Mouse (Mus musculus) lung, embryonic 15.5 days (tissue): ENCODE results near the gene Psmb8. TPM values are rescaled to one million over a fixed set of nuclear protein-coding genes. Genes with fewer than 3 reads are reported as not detected.
A peak's percentile ranks its signal among the peaks of the same experiment; 100 is the strongest.

ENCODE experiments used
- ATAC-seq: fragments of 200-750 bp; cut with Nextera tagmentation; 2 replicates; pipeline ENCODE4 v1.8.0; 2017; ENCODE audit warnings: moderate number of reproducible peaks, borderline replicate concordance; ENCODE audit not compliant: low FRiP score, low TSS enrichment; ENCODE audit errors: extremely low read depth
- H3K27ac ChIP-seq: fragments of 300-500 bp; sonication (generic); 2 replicates; pipeline ENCODE4 v1.5.1; 2015; ENCODE audit warnings: moderate library complexity, mild to moderate bottlenecking, inconsistent platforms
- H3K27me3 ChIP-seq: fragments of 300-500 bp; sonication (generic); 2 replicates; pipeline ENCODE4 v1.6.1; 2015; ENCODE audit warnings: inconsistent platforms
- H3K36me3 ChIP-seq: fragments of 300-500 bp; sonication (generic); 2 replicates; pipeline ENCODE4 v1.6.1; 2015; ENCODE audit warnings: inconsistent platforms
- H3K4me1 ChIP-seq: fragments of 300-500 bp; sonication (generic); 2 replicates; pipeline ENCODE4 v1.6.1; 2015; ENCODE audit warnings: inconsistent platforms
- H3K4me2 ChIP-seq: fragments of 300-500 bp; sonication (generic); 2 replicates; pipeline ENCODE4 v1.6.1; 2015; ENCODE audit warnings: inconsistent platforms, mild to moderate bottlenecking, moderate library complexity
- H3K4me3 ChIP-seq: fragments of 300-500 bp; sonication (generic); 2 replicates; pipeline ENCODE4 v1.5.1; 2015; ENCODE audit warnings: mild to moderate bottlenecking, inconsistent platforms
- H3K9ac ChIP-seq: fragments of 300-500 bp; sonication (generic); 2 replicates; pipeline ENCODE4 v1.6.1; 2015; ENCODE audit warnings: inconsistent platforms
- H3K9me3 ChIP-seq: fragments of 300-500 bp; sonication (generic); 2 replicates; pipeline ENCODE4 v1.6.1; 2016; ENCODE audit warnings: inconsistent platforms
- WGBS: fragments of 180-500 bp; shearing (Covaris S2); methylation state at CpG from one replicate; pipeline ENCODE4 v1.1.7; 2015; 5-methylcytosine and 5-hydroxymethylcytosine counted together
- polyA plus RNA-seq: library from polyadenylated mRNA; unstranded; fragments of >200 nt; fragmentation: Nextera tagmentation; extraction: Ambion mirVana; gene quantifications from 2 replicates; pipeline ENCODE4 v1.2.1, GENCODE M21; 2015

The Psmb8 gene
- polyA plus RNA-seq, 1 experiment from 2014 or later = 29.7 TPM

- no peak overlapping the region for H3K27ac ChIP-seq
- no peaks in the 10 kb centered on the region for H3K36me3 ChIP-seq
- H3K27me3 ChIP-seq = peaks cover 6% of the 10 kb centered on the region
- H3K4me2 ChIP-seq = peak overlapping the region; percentile 96
- 14% methylated on average over 18 of the region's 18 CpGs for WGBS
- no peaks in the 10 kb centered on the region for H3K9me3 ChIP-seq
- H3K9ac ChIP-seq = peak overlapping the region; percentile 63
- peak overlapping the region; percentile 75 for H3K4me3 ChIP-seq
- no peak for ATAC-seq
- peaks cover 11% of the 10 kb centered on the region for H3K4me1 ChIP-seq
Measured at GRCm38 (mm10) chr17:34205021-34205745, 7.7 kb downstream of the Psmb8 start.

- peak overlapping the region; percentile 75; the same call in 1 of the 2 replicates for H3K4me3 ChIP-seq
- peak overlapping the region; percentile 96 for H3K4me2 ChIP-seq
- H3K9ac ChIP-seq = no peak overlapping the region
- no peak overlapping the region for H3K27ac ChIP-seq
- no peaks in the 10 kb centered on the region for H3K36me3 ChIP-seq
- H3K27me3 ChIP-seq = peaks cover 9% of the 10 kb centered on the region
- 11% methylated on average over 9 of the region's 9 CpGs for WGBS
- no peak for ATAC-seq
- H3K4me1 ChIP-seq = peaks cover 11% of the 10 kb centered on the region
- H3K9me3 ChIP-seq = no peaks in the 10 kb centered on the region
Measured at GRCm38 (mm10) chr17:34205746-34206176, 8.2 kb downstream of the Psmb8 start.

- no peak for ATAC-seq
- peaks cover 17% of the 10 kb centered on the region for H3K27me3 ChIP-seq
- 81% methylated on average over 5 of the region's 5 CpGs for WGBS
Measured at GRCm38 (mm10) chr17:34206731-34207130, 9.2 kb downstream of the Psmb8 start.

GRCm38 (mm10) chr17:34207456-34207855 lies 9.9 kb downstream of the Psmb8 start:
- no peaks in the 10 kb centered on the region for H3K9me3 ChIP-seq
- H3K27ac ChIP-seq = no peak overlapping the region
- WGBS = 52% methylated on average over 3 of the region's 3 CpGs
- peaks cover 24% of the 10 kb centered on the region for H3K27me3 ChIP-seq
- peaks cover 11% of the 10 kb centered on the region for H3K4me1 ChIP-seq
- no peak overlapping the region for H3K4me2 ChIP-seq
- no peaks in the 10 kb centered on the region for H3K36me3 ChIP-seq
- ATAC-seq = no peak
- no peak overlapping the region for H3K4me3 ChIP-seq
- no peak overlapping the region for H3K9ac ChIP-seq

More at GRCm38 (mm10) chr17:34206731-34207130, 9.2 kb downstream of the Psmb8 start:
- Histone ChIP-seq H3K4me3 (no peak overlapping the region), H3K9ac (no peak overlapping the region), H3K9me3 (no peaks in the 10 kb centered on the region), H3K27ac (no peak overlapping the region), H3K4me2 (no peak overlapping the region), H3K4me1 (peaks cover 11% of the 10 kb centered on the region), H3K36me3 (no peaks in the 10 kb centered on the region)

- H3K4me2 ChIP-seq = no peak overlapping the region
- no peak for ATAC-seq
- peaks cover 11% of the 10 kb centered on the region for H3K4me1 ChIP-seq
- peaks cover 28% of the 10 kb centered on the region for H3K27me3 ChIP-seq
- H3K27ac ChIP-seq = no peak overlapping the region
- WGBS = 96% methylated on average over 9 of the region's 9 CpGs
- no peaks in the 10 kb centered on the region for H3K9me3 ChIP-seq
- no peak overlapping the region for H3K4me3 ChIP-seq
- H3K36me3 ChIP-seq = no peaks in the 10 kb centered on the region
- H3K9ac ChIP-seq = no peak overlapping the region
Measured at GRCm38 (mm10) chr17:34207866-34208265, 10.3 kb downstream of the Psmb8 start.

GRCm38 (mm10) chr17:34208421-34208820 lies 10.9 kb downstream of the Psmb8 start:
- H3K9me3 ChIP-seq = no peaks in the 10 kb centered on the region
- no peak for ATAC-seq
- peaks cover 11% of the 10 kb centered on the region for H3K4me1 ChIP-seq
- H3K36me3 ChIP-seq = no peaks in the 10 kb centered on the region
- no peak overlapping the region for H3K4me3 ChIP-seq
- no peak overlapping the region for H3K4me2 ChIP-seq
- H3K27ac ChIP-seq = no peak overlapping the region
- WGBS = 18% methylated on average over 10 of the region's 10 CpGs
- H3K27me3 ChIP-seq = peaks cover 31% of the 10 kb centered on the region
- no peak overlapping the region for H3K9ac ChIP-seq

GRCm38 (mm10) chr17:34209680-34210079 lies 12.2 kb downstream of the Psmb8 start:
- Histone ChIP-seq H3K27ac (no peak overlapping the region), H3K9me3 (no peaks in the 10 kb centered on the region), H3K4me1 (peaks cover 11% of the 10 kb centered on the region), H3K27me3 (peaks cover 44% of the 10 kb centered on the region), H3K9ac (no peak overlapping the region), H3K4me3 (no peak overlapping the region), H3K4me2 (no peak overlapping the region), H3K36me3 (no peaks in the 10 kb centered on the region)
- no peak for ATAC-seq
- 51% methylated on average over 3 of the region's 3 CpGs for WGBS

GRCm38 (mm10) chr17:34210599-34210998 lies 13.1 kb downstream of the Psmb8 start:
- no peak for ATAC-seq
- Histone ChIP-seq H3K27ac (no peak overlapping the region), H3K9ac (no peak overlapping the region), H3K36me3 (no peaks in the 10 kb centered on the region), H3K4me2 (no peak overlapping the region), H3K27me3 (peaks cover 46% of the 10 kb centered on the region), H3K4me1 (peaks cover 3% of the 10 kb centered on the region), H3K9me3 (no peaks in the 10 kb centered on the region), H3K4me3 (no peak overlapping the region)
- 51% methylated on average over 3 of the region's 3 CpGs for WGBS

- Histone ChIP-seq H3K27me3 (peaks cover 43% of the 10 kb centered on the region), H3K4me2 (no peak overlapping the region), H3K36me3 (no peaks in the 10 kb centered on the region), H3K4me1 (no peaks in the 10 kb centered on the region), H3K4me3 (no peak overlapping the region), H3K27ac (no peak overlapping the region), H3K9me3 (no peaks in the 10 kb centered on the region), H3K9ac (no peak overlapping the region)
- WGBS = 19% methylated on average over 23 of the region's 23 CpGs
- no peak for ATAC-seq
Measured at GRCm38 (mm10) chr17:34211746-34212365, 14.3 kb downstream of the Psmb8 start.

- H3K27me3 ChIP-seq = peaks cover 43% of the 10 kb centered on the region
- H3K36me3 ChIP-seq = no peaks in the 10 kb centered on the region
- H3K9ac ChIP-seq = no peak overlapping the region
- no peaks in the 10 kb centered on the region for H3K4me1 ChIP-seq
- no peak overlapping the region for H3K4me3 ChIP-seq
- ATAC-seq = no peak
- WGBS = 46% methylated on average over 21 of the region's 21 CpGs
- H3K9me3 ChIP-seq = no peaks in the 10 kb centered on the region
- no peak overlapping the region for H3K4me2 ChIP-seq
- no peak overlapping the region for H3K27ac ChIP-seq
Measured at GRCm38 (mm10) chr17:34213936-34214335, 16.4 kb downstream of the Psmb8 start.

- Histone ChIP-seq H3K9ac (no peak overlapping the region), H3K4me2 (no peak overlapping the region), H3K4me1 (no peaks in the 10 kb centered on the region), H3K27ac (no peak overlapping the region), H3K36me3 (no peaks in the 10 kb centered on the region), H3K9me3 (no peaks in the 10 kb centered on the region), H3K27me3 (peaks cover 43% of the 10 kb centered on the region), H3K4me3 (no peak overlapping the region)
- no peak for ATAC-seq
- WGBS = 89% methylated on average over 12 of the region's 12 CpGs
Measured at GRCm38 (mm10) chr17:34215176-34215575, 17.7 kb downstream of the Psmb8 start.

GRCm38 (mm10) chr17:34217216-34217928 lies 19.9 kb downstream of the Psmb8 start:
- Histone ChIP-seq H3K4me1 (no peaks in the 10 kb centered on the region), H3K27me3 (peaks cover 27% of the 10 kb centered on the region), H3K9me3 (no peaks in the 10 kb centered on the region), H3K27ac (no peak overlapping the region), H3K36me3 (no peaks in the 10 kb centered on the region), H3K4me3 (no peak overlapping the region), H3K9ac (no peak overlapping the region), H3K4me2 (no peak overlapping the region)
- WGBS = 81% methylated on average over 8 of the region's 8 CpGs
- ATAC-seq = no peak
